Mouse (Mus musculus) limb, embryonic 14.5 days (tissue): Measurements from ENCODE around the gene Lcp2. TPM values are rescaled to one million over a fixed set of nuclear protein-coding genes. Genes with fewer than 3 reads are reported as not detected.
A peak's percentile ranks its signal among the peaks of the same experiment; 100 is the strongest.

Experiments
- ATAC-seq: fragments of 200-750 bp; cut with Nextera tagmentation; 2 replicates; pipeline ENCODE4 v1.8.0; 2017; ENCODE audit warnings: low read depth, moderate number of reproducible peaks, moderate TSS enrichment; ENCODE audit not compliant: low FRiP score
- DNase-seq: peaks from one replicate; pipeline ENCODE4 v3.0.0-alpha.2; 2015; ENCODE audit warnings: low spot score
- H3K27ac ChIP-seq: fragments of 300-500 bp; sonication (generic); replicated peaks from 2 replicates; pipeline ENCODE4 v1.5.1; 2014; ENCODE audit warnings: low read depth, mild to moderate bottlenecking, low read length, moderate library complexity, mixed read lengths
- H3K27me3 ChIP-seq: fragments of 300-500 bp; sonication (generic); 2 replicates; pipeline ENCODE4 v1.6.1; 2014; ENCODE audit warnings: low read length, mixed read lengths; ENCODE audit not compliant: control insufficient read depth, insufficient read depth
- H3K36me3 ChIP-seq: fragments of 300-500 bp; sonication (generic); 2 replicates; pipeline ENCODE4 v1.6.1; 2014; ENCODE audit warnings: mild to moderate bottlenecking, low read length, moderate library complexity, mixed read lengths; ENCODE audit not compliant: control insufficient read depth, insufficient read depth
- H3K4me1 ChIP-seq: fragments of 300-500 bp; sonication (generic); 2 replicates; pipeline ENCODE4 v1.6.1; 2014; ENCODE audit warnings: antibody characterized with exemption, low read length, mixed read lengths; ENCODE audit not compliant: control insufficient read depth, insufficient read depth
- H3K4me2 ChIP-seq: fragments of 300-500 bp; sonication (generic); replicated peaks from 2 replicates; pipeline ENCODE4 v1.6.1; 2014; ENCODE audit warnings: low read depth, mild to moderate bottlenecking, low read length, moderate library complexity; ENCODE audit not compliant: severe bottlenecking
- H3K4me3 ChIP-seq: fragments of 300-500 bp; sonication (generic); replicated peaks from 2 replicates; pipeline ENCODE4 v1.5.1; 2014; ENCODE audit warnings: low read length
- H3K9ac ChIP-seq: fragments of 300-500 bp; sonication (generic); 2 replicates; pipeline ENCODE4 v1.6.1; 2014; ENCODE audit warnings: mild to moderate bottlenecking, low read depth, low read length, moderate library complexity; ENCODE audit not compliant: severe bottlenecking
- H3K9me3 ChIP-seq: fragments of 300-500 bp; sonication (generic); 2 replicates; pipeline ENCODE4 v1.6.1; 2016; ENCODE audit warnings: low read length; ENCODE audit not compliant: control insufficient read depth
- POLR2A ChIP-seq: fragments of 200-500 bp; IDR thresholded peaks from 2 replicates; pipeline ENCODE4 v1.8.0; 2012; ENCODE audit warnings: inconsistent platforms, mild to moderate bottlenecking, moderate library complexity, borderline replicate concordance; ENCODE audit not compliant: insufficient read depth, insufficient read length; ENCODE audit errors: extremely low read depth
- WGBS: fragments of 180-500 bp; shearing (Covaris S2); extraction: QIAGEN DNeasy Blood & Tissue Kit; methylation state at CpG from one replicate; pipeline ENCODE4 v1.1.7; 2014; 5-methylcytosine and 5-hydroxymethylcytosine counted together
- polyA plus RNA-seq, 2 experiments: library from polyadenylated mRNA; depleted of rRNA in 1 of 2; stranded (reverse) in 1 of 2; unstranded in 1 of 2; fragments of >200 nt; fragmentation: Nextera tagmentation in 1 of 2; extraction: Ambion mirVana in 1 of 2; gene quantifications; 2 replicates each; pipeline versions ENCODE4 v1.2.1 to v1.2.3; 2012 to 2014

The Lcp2 gene
- polyA plus RNA-seq, 2 experiments: 5.1 to 6.1 TPM

DNA sequence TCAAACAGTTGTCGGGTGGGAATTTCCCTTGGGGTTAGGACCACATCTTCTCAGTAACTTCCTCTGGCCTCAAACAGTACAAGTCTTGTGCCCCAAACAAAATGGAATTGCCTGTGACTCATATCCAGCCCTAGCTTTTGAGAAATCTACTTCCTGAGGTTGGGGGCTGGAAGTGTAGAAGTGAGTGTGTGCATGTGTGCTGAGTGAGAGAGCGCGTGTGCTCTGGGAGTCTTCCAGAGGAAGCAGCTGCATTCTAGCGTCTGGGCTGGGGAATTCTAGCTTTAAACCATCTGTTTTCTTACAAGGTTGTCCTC lies 35.9 kb upstream of the Lcp2 start:
- ATAC-seq (peak; percentile 73; the same call in 1 of the 2 replicates), DNase-seq (peak; percentile 47)
- H3K4me2 ChIP-seq: no peak overlapping the region
- H3K9me3 ChIP-seq: no peaks in the 10 kb centered on the region
- no peaks in the 10 kb centered on the region for H3K4me1 ChIP-seq
- no peak overlapping the region for H3K4me3 ChIP-seq
- H3K36me3 ChIP-seq: no peaks in the 10 kb centered on the region
- no peak overlapping the region for H3K9ac ChIP-seq
- WGBS: 35% methylated on average over 4 of the region's 4 CpGs
- no peak for TF ChIP-seq POLR2A
- no peak overlapping the region for H3K27ac ChIP-seq
- H3K27me3 ChIP-seq: no peaks in the 10 kb centered on the region

- no peak for DNase-seq
- no peaks in the 10 kb centered on the region for H3K36me3 ChIP-seq
- WGBS: 79% methylated on average over 6 of the region's 6 CpGs
Observed at GRCm38 (mm10) chr11:34012007-34012652, 34.6 kb upstream of the Lcp2 start.

DNA sequence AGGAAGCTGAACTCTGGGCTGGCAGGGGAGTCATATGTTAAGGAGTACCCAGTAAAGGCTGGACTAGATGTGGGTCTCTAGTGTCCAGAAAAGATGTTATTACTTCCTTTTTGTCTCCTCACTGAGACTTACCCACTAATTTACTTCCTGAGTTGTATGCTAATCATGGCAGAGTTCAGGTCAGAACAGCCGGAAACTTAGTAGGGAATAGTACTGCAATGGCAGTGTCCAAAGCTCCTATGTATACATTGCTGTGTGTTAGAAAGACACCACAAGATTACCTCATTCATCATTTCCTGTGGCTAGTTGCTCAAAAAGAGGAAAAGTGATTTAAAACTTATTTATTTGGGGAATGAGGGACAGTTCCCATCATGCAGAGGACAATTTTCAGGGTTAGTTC lies 21.6 kb upstream of the Lcp2 start:
- WGBS: 94% methylated on average over 1 of the region's 1 CpGs
- Histone ChIP-seq H3K4me1 (0 out of 2 replicates have a peak, but pooled peaks cover 5% of the 10 kb centered on the region), H3K27ac (no peak overlapping the region), H3K36me3 (no peaks in the 10 kb centered on the region), H3K9me3 (no peaks in the 10 kb centered on the region), H3K9ac (no peak overlapping the region), H3K27me3 (no peaks in the 10 kb centered on the region), H3K4me3 (no peak overlapping the region), H3K4me2 (no peak overlapping the region)
- ATAC-seq: no peak
- TF ChIP-seq POLR2A: no peak
- DNase-seq: no peak

More at GRCm38 (mm10) chr11:34012007-34012652, 34.6 kb upstream of the Lcp2 start:
- TF ChIP-seq POLR2A: no peak
- no peak for ATAC-seq
- no peak overlapping the region for H3K4me2 ChIP-seq
- no peaks in the 10 kb centered on the region for H3K4me1 ChIP-seq
- H3K9me3 ChIP-seq: no peaks in the 10 kb centered on the region
- no peak overlapping the region for H3K27ac ChIP-seq
- H3K27me3 ChIP-seq: no peaks in the 10 kb centered on the region
- H3K4me3 ChIP-seq: no peak overlapping the region
- no peak overlapping the region for H3K9ac ChIP-seq

- Histone ChIP-seq H3K4me3 (no peak overlapping the region), H3K9me3 (no peaks in the 10 kb centered on the region), H3K4me1 (0 out of 2 replicates have a peak, but pooled peaks cover 5% of the 10 kb centered on the region), H3K27me3 (no peaks in the 10 kb centered on the region), H3K36me3 (no peaks in the 10 kb centered on the region), H3K9ac (no peak overlapping the region), H3K4me2 (no peak overlapping the region), H3K27ac (no peak overlapping the region)
- no peak for TF ChIP-seq POLR2A
- 39% methylated on average over 5 of the region's 5 CpGs for WGBS
- ATAC-seq: no peak
- DNase-seq: no peak
Observed at GRCm38 (mm10) chr11:34029658-34030057, 17.1 kb upstream of the Lcp2 start.

- DNase-seq (no peak), ATAC-seq (no peak)
- WGBS: 61% methylated on average over 8 of the region's 8 CpGs
- Histone ChIP-seq H3K4me3 (no peak overlapping the region), H3K9me3 (no peaks in the 10 kb centered on the region), H3K36me3 (no peaks in the 10 kb centered on the region), H3K27me3 (no peaks in the 10 kb centered on the region), H3K4me1 (0 out of 2 replicates have a peak, but pooled peaks cover 5% of the 10 kb centered on the region), H3K4me2 (no peak overlapping the region), H3K27ac (no peak overlapping the region), H3K9ac (no peak overlapping the region)
- no peak for TF ChIP-seq POLR2A
Observed at GRCm38 (mm10) chr11:34031015-34031805, 15.5 kb upstream of the Lcp2 start.
